Mouse (Mus musculus): ENCODE measurements around the gene Fbrsl1. TPM values are rescaled to one million over a fixed set of nuclear protein-coding genes. Genes with fewer than 3 reads are reported as not detected.

The Fbrsl1 gene
- total RNA-seq, 2 experiments from 2014 or later: 78.1 to 79.8 TPM

DNA sequence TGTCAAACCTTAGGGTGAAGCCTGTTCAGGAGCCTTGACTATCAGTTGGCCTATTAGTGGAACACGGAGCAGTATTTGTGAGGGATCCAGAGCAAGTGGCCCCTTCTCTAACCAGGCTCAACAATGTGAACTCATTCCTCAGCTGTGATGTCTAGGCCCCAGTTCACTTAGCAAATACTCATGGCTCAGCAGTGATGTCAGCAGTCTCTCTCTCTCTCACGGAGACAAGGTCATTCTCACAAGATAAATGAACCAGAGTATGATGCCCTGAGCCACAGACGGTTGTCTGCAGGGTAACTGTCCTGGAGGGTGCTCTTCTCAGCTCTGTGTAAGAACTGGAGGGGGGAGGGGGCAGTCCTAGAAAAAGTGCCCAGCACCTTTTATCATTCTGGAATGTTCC is 44.4 kb downstream of the Fbrsl1 start:
- intact Hi-C loops (cut with DNase I): no loop called here
- H3K4me3 ChIP-seq: no peak overlapping the region
- no peak overlapping the region for H3K27ac ChIP-seq
- TF ChIP-seq CTCF (IDR thresholded peaks at IDR 0.05): no peak
- no peak for DNase-seq (ENCODE audit: extremely low spot score in 1 of 2, low spot score in 2 of 2)

DNA sequence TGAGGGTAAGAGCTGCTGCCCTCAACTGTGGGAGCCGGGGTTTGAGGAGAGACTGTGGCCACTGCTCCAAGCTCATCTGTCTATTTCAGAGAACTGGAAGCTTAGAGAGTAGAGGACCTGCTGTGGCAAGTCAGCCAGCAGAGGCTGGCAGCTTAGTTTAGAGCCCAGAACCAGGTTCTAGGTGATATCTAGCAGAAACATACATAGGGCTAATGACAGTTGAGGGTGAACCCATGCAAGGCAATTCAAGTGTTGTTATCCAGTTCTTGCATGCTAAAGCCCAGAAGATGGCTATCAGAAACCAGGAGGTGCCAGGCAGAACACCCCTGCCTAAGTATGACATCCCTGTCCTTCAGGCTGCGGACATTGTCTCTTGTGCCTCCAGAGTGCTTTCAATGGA is 45.7 kb downstream of the Fbrsl1 start:
- no peak for DNase-seq (ENCODE audit: extremely low spot score in 1 of 2, low spot score in 2 of 2)
- TF ChIP-seq CTCF (IDR thresholded peaks at IDR 0.05): no peak
- no peak overlapping the region for H3K27ac ChIP-seq
- intact Hi-C loops (cut with DNase I): no loop called here
- no peak overlapping the region for H3K4me3 ChIP-seq

GRCm38 (mm10) chr5:110401101-110401500 is 47.2 kb downstream of the Fbrsl1 start:
- no peak overlapping the region for H3K4me3 ChIP-seq
- DNase-seq (ENCODE audit: extremely low spot score in 1 of 2, low spot score in 2 of 2): no peak
- TF ChIP-seq CTCF (IDR thresholded peaks at IDR 0.05): no peak
- intact Hi-C loops (cut with DNase I): no loop called here
- H3K27ac ChIP-seq: no peak overlapping the region

DNA sequence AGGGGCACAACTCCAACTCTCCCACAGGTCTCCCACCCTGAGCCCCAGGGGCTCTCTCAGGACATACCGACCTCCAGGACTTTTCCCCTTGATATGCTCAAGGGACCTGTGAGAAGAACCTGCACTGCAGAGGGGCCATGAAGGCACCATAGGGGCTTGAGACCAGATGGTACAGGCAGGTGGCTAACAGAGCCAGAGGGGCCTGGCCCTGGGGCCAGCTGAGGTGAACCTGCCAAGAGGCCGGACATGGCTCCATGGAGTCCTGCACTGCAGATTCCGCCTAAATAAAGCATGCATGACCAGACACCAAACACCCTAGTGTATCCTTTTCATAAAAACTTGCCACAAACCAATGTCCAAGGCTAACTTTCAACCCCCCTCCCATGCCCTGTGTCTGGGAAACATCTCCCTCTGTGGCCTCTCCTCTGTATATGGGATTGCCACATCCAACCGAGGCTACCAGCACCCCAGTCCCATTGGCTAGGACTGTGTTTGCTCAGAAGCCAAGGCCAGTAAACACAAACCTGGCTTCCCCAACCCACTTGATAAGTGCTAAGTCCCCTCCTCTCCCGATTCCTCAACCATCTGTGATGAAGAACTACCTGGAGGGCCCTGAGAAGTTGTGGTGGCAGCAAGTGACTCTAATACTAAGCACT is 53.2 kb downstream of the Fbrsl1 start:
- no peak overlapping the region for H3K27ac ChIP-seq
- H3K4me3 ChIP-seq: no peak overlapping the region
- intact Hi-C loops (cut with DNase I): no loop called here
- TF ChIP-seq CTCF (IDR thresholded peaks at IDR 0.05): no peak
- DNase-seq (ENCODE audit: extremely low spot score in 1 of 2, low spot score in 2 of 2): no peak

GRCm38 (mm10) chr5:110392727-110393126 is 55.6 kb downstream of the Fbrsl1 start:
- DNase-seq (ENCODE audit: extremely low spot score in 1 of 2, low spot score in 2 of 2): no peak
- Histone ChIP-seq H3K27ac (no peak overlapping the region), H3K4me3 (no peak overlapping the region)
- intact Hi-C loops (cut with DNase I): no loop called here
- TF ChIP-seq CTCF (IDR thresholded peaks at IDR 0.05): no peak

GRCm38 (mm10) chr5:110390631-110391030 is 57.7 kb downstream of the Fbrsl1 start:
- intact Hi-C loops (cut with DNase I): no loop called here
- TF ChIP-seq CTCF (IDR thresholded peaks at IDR 0.05): no peak
- Histone ChIP-seq H3K4me3 (no peak overlapping the region), H3K27ac (no peak overlapping the region)
- no peak for DNase-seq (ENCODE audit: extremely low spot score in 1 of 2, low spot score in 2 of 2)

DNA sequence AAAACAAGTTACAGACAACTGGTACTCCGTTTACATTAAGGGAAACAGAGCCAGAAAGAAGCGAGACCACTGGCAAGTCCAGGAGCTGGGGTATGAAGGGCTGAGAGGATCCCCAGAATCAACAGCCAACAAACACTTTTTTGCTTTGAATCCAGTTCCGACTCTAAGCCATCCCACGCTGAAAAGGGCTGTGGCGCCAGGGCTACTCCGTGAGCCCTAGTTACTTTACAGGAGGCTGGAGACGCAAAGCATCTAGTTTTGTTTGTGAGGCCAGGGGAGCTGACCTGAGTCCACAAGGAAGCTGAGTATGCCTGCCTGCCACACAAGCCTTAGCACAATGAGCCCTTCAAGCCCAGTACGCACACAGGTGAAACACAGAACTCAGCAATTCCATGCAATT is 61.0 kb downstream of the Fbrsl1 start:
- Histone ChIP-seq H3K27ac (no peak overlapping the region), H3K4me3 (peak overlapping the region; percentile 51)
- intact Hi-C loops (cut with DNase I): loop anchor here (5.0 kb wide), 1 partner anchor 35 kb away; no protein-coding TSS in a partner anchor
- no peak for TF ChIP-seq CTCF (IDR thresholded peaks at IDR 0.05)
- DNase-seq (ENCODE audit: extremely low spot score in 1 of 2, low spot score in 2 of 2): no peak

DNA sequence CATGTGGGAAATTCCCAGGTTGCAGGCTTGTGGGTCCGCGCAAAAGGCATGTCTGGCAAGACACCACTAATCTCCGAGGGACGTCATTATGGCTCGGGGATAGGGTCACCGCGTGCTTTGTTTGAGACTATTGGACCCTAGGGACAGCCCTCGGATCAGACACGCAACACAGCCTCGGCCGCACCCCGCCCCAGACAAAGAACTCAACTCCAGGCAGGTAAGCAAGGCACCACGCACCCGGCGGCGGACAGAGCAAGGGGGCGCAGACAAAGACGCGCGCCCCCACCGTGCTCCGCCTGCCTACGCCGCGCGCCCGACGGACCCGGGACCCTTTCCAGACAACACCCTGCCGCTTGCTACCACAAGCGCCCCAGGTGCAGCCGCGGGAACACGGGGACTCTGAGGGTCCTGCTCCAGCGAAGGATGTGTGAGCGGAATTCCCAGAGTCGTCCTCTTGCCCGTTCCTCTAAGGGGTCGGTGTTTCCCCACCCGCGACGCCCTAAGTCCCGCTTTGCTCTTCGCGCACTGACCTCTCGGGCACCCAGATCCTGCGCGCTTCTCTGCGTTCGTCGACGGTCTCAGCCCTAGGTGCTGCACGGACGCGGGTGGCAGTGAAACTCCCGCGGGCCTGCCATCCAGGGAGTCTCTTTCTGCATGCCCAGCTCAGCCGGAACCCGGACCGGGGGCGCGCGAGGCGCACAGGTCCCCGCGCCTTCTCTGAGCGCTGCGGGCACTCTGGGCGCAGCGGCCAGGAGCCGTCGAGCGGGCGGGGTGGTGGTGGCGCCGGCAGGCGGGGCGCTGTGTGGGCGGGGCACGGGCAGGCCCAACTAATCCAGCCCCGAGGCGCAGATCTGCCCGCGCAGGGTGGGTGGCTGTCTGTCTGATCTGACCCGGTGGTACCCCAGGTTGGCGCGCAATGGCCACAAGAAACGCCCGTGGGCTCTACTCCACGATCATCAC is 61.7 kb downstream of the Fbrsl1 start:
- intact Hi-C loops (cut with DNase I): loop anchor here (5.0 kb wide), 1 partner anchor 36 kb away; no protein-coding TSS in a partner anchor

DNA sequence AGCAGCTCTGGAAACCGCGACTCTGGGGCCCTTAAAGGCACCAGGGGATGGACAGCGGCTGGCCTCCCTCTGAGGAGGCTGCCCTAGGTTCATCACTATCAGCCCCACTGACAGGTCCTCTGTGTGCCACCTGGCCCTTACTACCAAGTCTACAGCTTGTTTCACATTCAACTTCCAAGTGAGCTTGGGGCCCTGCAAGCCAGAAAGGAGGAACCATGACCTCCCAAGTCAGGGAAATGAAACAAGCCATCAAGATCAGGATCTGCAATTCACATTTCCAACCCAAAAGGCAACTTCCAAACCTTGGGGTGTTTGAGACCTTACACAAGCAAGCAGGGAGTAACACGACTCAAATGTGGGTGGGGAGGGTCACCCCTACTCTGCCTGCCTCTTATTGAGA is 63.0 kb downstream of the Fbrsl1 start:
- intact Hi-C loops (cut with DNase I): loop anchor here (5.0 kb wide), 1 partner anchor 37 kb away; no protein-coding TSS in a partner anchor
- no peak for DNase-seq (ENCODE audit: extremely low spot score in 1 of 2, low spot score in 2 of 2)
- TF ChIP-seq CTCF (IDR thresholded peaks at IDR 0.05): no peak
- Histone ChIP-seq H3K4me3 (0 out of 2 replicates have a peak overlapping the region, but pooled peaks have one; percentile 5), H3K27ac (no peak overlapping the region)

More for the DNA sequence above, 61.7 kb downstream of the Fbrsl1 start:
- peak overlapping the region; percentile 57 for H3K27ac ChIP-seq
- no peak for TF ChIP-seq CTCF (IDR thresholded peaks at IDR 0.05)
- DNase-seq (ENCODE audit: extremely low spot score in 1 of 2, low spot score in 2 of 2): peak; percentile 67 to 68
- H3K4me3 ChIP-seq: peak overlapping the region; percentile 51

- H3K27ac ChIP-seq: no peak overlapping the region
Measured at GRCm38 (mm10) chr5:110384491-110384890, 63.8 kb downstream of the Fbrsl1 start.

DNA sequence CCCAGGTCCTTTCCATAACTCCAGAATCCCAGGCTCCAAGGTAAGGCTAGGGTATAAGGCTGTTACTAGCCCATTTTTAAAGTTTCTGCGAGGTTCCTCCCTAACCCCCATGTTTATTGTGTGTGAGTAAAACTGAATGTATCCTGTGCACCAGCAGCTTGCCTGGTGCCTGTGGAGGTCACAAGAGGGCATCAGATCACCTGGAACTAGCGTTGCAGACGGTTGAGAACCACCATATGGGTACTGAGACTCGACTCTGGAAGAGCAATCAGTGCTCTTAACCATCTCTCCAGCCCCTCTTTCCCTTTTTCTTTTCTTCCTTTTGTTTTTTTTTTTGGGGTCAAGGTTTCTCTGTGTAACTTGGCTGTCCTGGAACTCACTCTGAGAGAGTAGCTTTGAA is 68.5 kb downstream of the Fbrsl1 start:
- intact Hi-C loops (cut with DNase I): no loop called here
- no peak overlapping the region for H3K4me3 ChIP-seq
- DNase-seq (ENCODE audit: extremely low spot score in 1 of 2, low spot score in 2 of 2): no peak
- no peak overlapping the region for H3K27ac ChIP-seq
- TF ChIP-seq CTCF (IDR thresholded peaks at IDR 0.05): peak; percentile 6; the same call in 1 of the 2 replicates

More at GRCm38 (mm10) chr5:110384491-110384890, 63.8 kb downstream of the Fbrsl1 start:
- no peak for DNase-seq (ENCODE audit: extremely low spot score in 1 of 2, low spot score in 2 of 2)
- no peak overlapping the region for H3K4me3 ChIP-seq
- intact Hi-C loops (cut with DNase I): no loop called here
- TF ChIP-seq CTCF (IDR thresholded peaks at IDR 0.05): no peak

- intact Hi-C loops (cut with DNase I): no loop called here
- DNase-seq (ENCODE audit: extremely low spot score in 1 of 2, low spot score in 2 of 2): no peak
- H3K4me3 ChIP-seq: no peak overlapping the region
- no peak overlapping the region for H3K27ac ChIP-seq
- TF ChIP-seq CTCF (IDR thresholded peaks at IDR 0.05): no peak
Measured at GRCm38 (mm10) chr5:110379086-110379485, 69.2 kb downstream of the Fbrsl1 start.
